Mouse (Mus musculus) erythroid progenitor cell, adult 5-6 weeks (primary cell): ENCODE results near the gene Cul7. TPM values are rescaled to one million over a fixed set of nuclear protein-coding genes. Genes with fewer than 3 reads are reported as not detected.
A peak's percentile ranks its signal among the peaks of the same experiment; 100 is the strongest.

ENCODE experiments used
- ATAC-seq: replicated peaks from 2 replicates; pipeline ENCODE4 v1.8.0; 2016; ENCODE audit warnings: moderate number of reproducible peaks, mild to moderate bottlenecking, moderate TSS enrichment, inconsistent platforms; ENCODE audit not compliant: poor library complexity, low FRiP score, severe bottlenecking
- total RNA-seq, 2 experiments: library from RNA; stranded (forward) in 1 of 2; stranded (reverse) in 1 of 2; fragments of 150-400 nt in 1 of 2; fragments of 186-747, 209-891 nt in 1 of 2; gene quantifications; 2 replicates each; pipeline versions ENCODE4 v1.2.3 to v1.2.4; 2015 to 2017; ENCODE audit warnings: low replicate concordance in 2 of 2

Gene Cul7
- total RNA-seq, 2 experiments from 2014 or later = 0.30 to 1.7 TPM

- no peak for ATAC-seq
These were observed 49.8 kb downstream of the Cul7 start for GRCm38 (mm10) chr17:46699912-46700311.

- no peak for ATAC-seq
These were observed 51.4 kb downstream of the Cul7 start for GRCm38 (mm10) chr17:46701489-46701888.

GRCm38 (mm10) chr17:46702100-46702499 is 52.0 kb downstream of the Cul7 start:
- ATAC-seq = no peak

- ATAC-seq = no peak
These were observed 52.4 kb downstream of the Cul7 start for GRCm38 (mm10) chr17:46702506-46702905.

GRCm38 (mm10) chr17:46703971-46704886 is 54.1 kb downstream of the Cul7 start:
- no peak; the same call in 1 of the 2 replicates for ATAC-seq

- ATAC-seq = peak; percentile 97
These were observed 55.0 kb downstream of the Cul7 start, which contains the start of gene Ppp2r5d for GRCm38 (mm10) chr17:46704887-46705835. Ppp2r5d (minus strand) TSS chr17:46705111.

- no peak for ATAC-seq
These were observed 56.4 kb downstream of the Cul7 start for GRCm38 (mm10) chr17:46706375-46707089.

- ATAC-seq = peak; percentile 97
These were observed 60.9 kb downstream of the Cul7 start, which contains the start of gene Pex6 for GRCm38 (mm10) chr17:46710959-46711597. Pex6 (plus strand) TSS chr17:46711463.

GRCm38 (mm10) chr17:46711612-46712271 is 61.6 kb downstream of the Cul7 start:
- 0 out of 2 replicates have a peak, but pooled peaks have one; percentile 41 for ATAC-seq

GRCm38 (mm10) chr17:46712442-46712841 is 62.3 kb downstream of the Cul7 start:
- ATAC-seq = no peak

GRCm38 (mm10) chr17:46713849-46714248 is 63.7 kb downstream of the Cul7 start:
- ATAC-seq = no peak

Other genes with a start within 250 kb of the Cul7 start
- gene Crip3, start 221.4 kb upstream of the Cul7 start, total RNA-seq (2015; ENCODE audit: low replicate concordance) = not detected in 2 replicates
- gene Crip3, start 221.4 kb upstream of the Cul7 start, total RNA-seq (2017; ENCODE audit: low replicate concordance) = not detected in 2 replicates
- not detected in 2 replicates for gene Slc22a7, start 211.9 kb upstream of the Cul7 start, total RNA-seq (2015; ENCODE audit: low replicate concordance)
- not detected in 2 replicates for gene Slc22a7, start 211.9 kb upstream of the Cul7 start, total RNA-seq (2017; ENCODE audit: low replicate concordance)
- not detected in 2 replicates for gene Ttbk1, start 162.7 kb upstream of the Cul7 start, total RNA-seq (2015; ENCODE audit: low replicate concordance)
- not detected in 2 replicates for gene Ttbk1, start 162.7 kb upstream of the Cul7 start, total RNA-seq (2017; ENCODE audit: low replicate concordance)
- gene Dnph1, start 153.6 kb upstream of the Cul7 start, total RNA-seq (2015; ENCODE audit: low replicate concordance) = 3.8 and 5.0 TPM in 2 replicates
- gene Dnph1, start 153.6 kb upstream of the Cul7 start, total RNA-seq (2017; ENCODE audit: low replicate concordance) = 0.64 and 1.9 TPM in 2 replicates
- 0.42 and 5.8 TPM in 2 replicates for gene Cul9, start 103.9 kb upstream of the Cul7 start, total RNA-seq (2015; ENCODE audit: low replicate concordance)
- gene Cul9, start 103.9 kb upstream of the Cul7 start, total RNA-seq (2017; ENCODE audit: low replicate concordance) = 0.26 TPM in 1 of 2 replicates, not detected in the other
- gene Srf, start 94.2 kb upstream of the Cul7 start, total RNA-seq (2015; ENCODE audit: low replicate concordance) = 12.2 and 23.8 TPM in 2 replicates
- gene Srf, start 94.2 kb upstream of the Cul7 start, total RNA-seq (2017; ENCODE audit: low replicate concordance) = 7.2 and 9.9 TPM in 2 replicates
- not detected in 2 replicates for gene Ptk7, start 20.8 kb upstream of the Cul7 start, total RNA-seq (2015; ENCODE audit: low replicate concordance)
- 0.30 TPM in 1 of 2 replicates, not detected in the other for gene Ptk7, start 20.8 kb upstream of the Cul7 start, total RNA-seq (2017; ENCODE audit: low replicate concordance)
- 1.3 and 2.9 TPM in 2 replicates for gene Klc4, start 4.3 kb upstream of the Cul7 start, total RNA-seq (2015; ENCODE audit: low replicate concordance)
- gene Klc4, start 4.3 kb upstream of the Cul7 start, total RNA-seq (2017; ENCODE audit: low replicate concordance) = 4.5 and 5.5 TPM in 2 replicates
- 5.8 and 10.9 TPM in 2 replicates for gene Mrpl2, start 4.1 kb upstream of the Cul7 start, total RNA-seq (2015; ENCODE audit: low replicate concordance)
- 12.5 and 13.3 TPM in 2 replicates for gene Mrpl2, start 4.1 kb upstream of the Cul7 start, total RNA-seq (2017; ENCODE audit: low replicate concordance)
- gene Rrp36, start 24.0 kb downstream of the Cul7 start, total RNA-seq (2015; ENCODE audit: low replicate concordance) = 2.5 TPM in 1 of 2 replicates, not detected in the other
- gene Rrp36, start 24.0 kb downstream of the Cul7 start, total RNA-seq (2017; ENCODE audit: low replicate concordance) = 8.6 and 23.7 TPM in 2 replicates
- 15.1 and 22.6 TPM in 2 replicates for gene Mea1, start 28.5 kb downstream of the Cul7 start, total RNA-seq (2015; ENCODE audit: low replicate concordance)
- 4.2 and 10.9 TPM in 2 replicates for gene Mea1, start 28.5 kb downstream of the Cul7 start, total RNA-seq (2017; ENCODE audit: low replicate concordance)
- gene Klhdc3, start 30.6 kb downstream of the Cul7 start, total RNA-seq (2015; ENCODE audit: low replicate concordance) = 16.9 and 23.1 TPM in 2 replicates
- gene Klhdc3, start 30.6 kb downstream of the Cul7 start, total RNA-seq (2017; ENCODE audit: low replicate concordance) = 5.1 and 17.2 TPM in 2 replicates
- 15.1 and 18.4 TPM in 2 replicates for gene Ppp2r5d, start 54.8 kb downstream of the Cul7 start, total RNA-seq (2015; ENCODE audit: low replicate concordance)
- 17.1 and 22.8 TPM in 2 replicates for gene Ppp2r5d, start 54.8 kb downstream of the Cul7 start, total RNA-seq (2017; ENCODE audit: low replicate concordance)
- 1.1 TPM in 1 of 2 replicates, not detected in the other for gene Pex6, start 61.1 kb downstream of the Cul7 start, total RNA-seq (2015; ENCODE audit: low replicate concordance)
- gene Pex6, start 61.1 kb downstream of the Cul7 start, total RNA-seq (2017; ENCODE audit: low replicate concordance) = 1.8 and 4.2 TPM in 2 replicates
- not detected in 2 replicates for gene Gnmt, start 78.8 kb downstream of the Cul7 start, total RNA-seq (2015; ENCODE audit: low replicate concordance)
- gene Gnmt, start 78.8 kb downstream of the Cul7 start, total RNA-seq (2017; ENCODE audit: low replicate concordance) = not detected in 2 replicates
- 3.4 and 3.6 TPM in 2 replicates for gene Cnpy3, start 101.9 kb downstream of the Cul7 start, total RNA-seq (2015; ENCODE audit: low replicate concordance)
- 7.2 and 7.7 TPM in 2 replicates for gene Cnpy3, start 101.9 kb downstream of the Cul7 start, total RNA-seq (2017; ENCODE audit: low replicate concordance)
- gene Ptcra, start 113.4 kb downstream of the Cul7 start, total RNA-seq (2015; ENCODE audit: low replicate concordance) = not detected in 2 replicates
- gene Ptcra, start 113.4 kb downstream of the Cul7 start, total RNA-seq (2017; ENCODE audit: low replicate concordance) = not detected in 2 replicates
- gene 2310039H08Rik, start 122.3 kb downstream of the Cul7 start, total RNA-seq (2015; ENCODE audit: low replicate concordance) = 7.2 and 15.1 TPM in 2 replicates
- gene 2310039H08Rik, start 122.3 kb downstream of the Cul7 start, total RNA-seq (2017; ENCODE audit: low replicate concordance) = 1.8 and 4.2 TPM in 2 replicates
- 29.9 and 35.6 TPM in 2 replicates for gene Rpl7l1, start 132.3 kb downstream of the Cul7 start, total RNA-seq (2015; ENCODE audit: low replicate concordance)
- 25.2 and 69.6 TPM in 2 replicates for gene Rpl7l1, start 132.3 kb downstream of the Cul7 start, total RNA-seq (2017; ENCODE audit: low replicate concordance)
- 28.8 and 64.6 TPM in 2 replicates for gene Bicral, start 208.1 kb downstream of the Cul7 start, total RNA-seq (2015; ENCODE audit: low replicate concordance)
- 18.7 and 68.4 TPM in 2 replicates for gene Bicral, start 208.1 kb downstream of the Cul7 start, total RNA-seq (2017; ENCODE audit: low replicate concordance)
- gene Tbcc, start 240.3 kb downstream of the Cul7 start, total RNA-seq (2015; ENCODE audit: low replicate concordance) = 3.2 and 7.5 TPM in 2 replicates
- 1.1 and 2.7 TPM in 2 replicates for gene Tbcc, start 240.3 kb downstream of the Cul7 start, total RNA-seq (2017; ENCODE audit: low replicate concordance)